Mouse (Mus musculus) liver, embryonic 14.5 days (tissue): ENCODE results near the gene Nxnl1. TPM values are rescaled to one million over a fixed set of nuclear protein-coding genes. Genes with fewer than 3 reads are reported as not detected.

Experiments used
- ATAC-seq: fragments of 200-750 bp; cut with Nextera tagmentation; 2 replicates; pipeline ENCODE4 v1.8.0; 2017; ENCODE audit warnings: moderate number of reproducible peaks, mild to moderate bottlenecking, moderate library complexity; ENCODE audit not compliant: insufficient read depth
- DNase-seq, 3 experiments: peaks; one replicate each; pipeline ENCODE4 v3.0.0-alpha.2; 2012 to 2013; ENCODE audit warnings: low read depth in 3 of 3, low spot score in 3 of 3
- H3K27ac ChIP-seq: fragments of 300-500 bp; sonication (generic); 2 replicates; pipeline ENCODE4 v1.5.1; 2014; ENCODE audit warnings: moderate library complexity, mild to moderate bottlenecking, control low read depth, inconsistent platforms
- H3K27me3 ChIP-seq: fragments of 300-500 bp; sonication (generic); 2 replicates; pipeline ENCODE4 v1.6.1; 2014; ENCODE audit warnings: mild to moderate bottlenecking, low read length, moderate library complexity; ENCODE audit not compliant: control insufficient read depth, insufficient read depth
- H3K36me3 ChIP-seq: fragments of 300-500 bp; sonication (generic); replicated peaks from 2 replicates; pipeline ENCODE4 v1.6.1; 2014; ENCODE audit warnings: low read depth; ENCODE audit not compliant: control insufficient read depth, insufficient read depth
- H3K4me1 ChIP-seq, 2 experiments: fragments of 200-500 bp in 1 of 2; fragments of 300-500 bp in 1 of 2; sonication (generic) in 1 of 2; replicated peaks; 2 replicates each; pipeline ENCODE4 v1.6.1; 2012 to 2014; ENCODE audit warnings: antibody characterized with exemption in 1 of 2, inconsistent platforms in 1 of 2, low read length in 1 of 2; ENCODE audit not compliant: control insufficient read depth in 2 of 2, insufficient read depth in 2 of 2
- H3K4me2 ChIP-seq: fragments of 300-500 bp; sonication (generic); 2 replicates; pipeline ENCODE4 v1.6.1; 2014; ENCODE audit warnings: low read depth, mild to moderate bottlenecking, control low read depth, moderate library complexity
- H3K4me3 ChIP-seq, 2 experiments: fragments of 200-500 bp in 1 of 2; fragments of 300-500 bp in 1 of 2; sonication (generic) in 1 of 2; 2 replicates each; pipeline ENCODE4 v1.5.1; 2012 to 2014; ENCODE audit warnings: low read depth in 2 of 2, low read length in 2 of 2, mild to moderate bottlenecking in 2 of 2, control low read depth in 1 of 2, inconsistent platforms in 1 of 2, moderate library complexity in 1 of 2; ENCODE audit not compliant: insufficient read depth in 1 of 2
- H3K9ac ChIP-seq: fragments of 300-500 bp; sonication (generic); replicated peaks from 2 replicates; pipeline ENCODE4 v1.6.1; 2014; ENCODE audit warnings: mild to moderate bottlenecking, control low read depth, moderate library complexity
- H3K9me3 ChIP-seq: fragments of 300-500 bp; sonication (generic); 2 replicates; pipeline ENCODE4 v1.6.1; 2016; ENCODE audit warnings: low read length, mixed read lengths; ENCODE audit not compliant: control insufficient read depth
- CTCF ChIP-seq: IDR thresholded peaks from 2 replicates; pipeline ENCODE4 v1.5.1; 2016; ENCODE audit warnings: antibody characterized with exemption, low read depth, control low read depth
- EP300 ChIP-seq: IDR thresholded peaks from 2 replicates; pipeline ENCODE4 v1.6.1; 2016; ENCODE audit warnings: antibody characterized with exemption, low read depth
- WGBS: fragments of 180-500 bp; shearing (Covaris S2); extraction: QIAGEN DNeasy Blood & Tissue Kit; methylation state at CpG from one replicate; pipeline ENCODE4 v1.1.7; 2014; ENCODE audit not compliant: insufficient replicate concordance; 5-methylcytosine and 5-hydroxymethylcytosine counted together
- polyA plus RNA-seq, 2 experiments: library from polyadenylated mRNA; depleted of rRNA in 1 of 2; stranded (reverse) in 1 of 2; unstranded in 1 of 2; fragments of >200 nt; fragmentation: Nextera tagmentation in 1 of 2; extraction: Ambion mirVana in 1 of 2; gene quantifications; 2 replicates each; pipeline versions ENCODE4 v1.2.1 to v1.2.3; 2012 to 2014

Gene Nxnl1
- polyA plus RNA-seq, 2 experiments: 0.06 TPM; not detected in 1

DNA sequence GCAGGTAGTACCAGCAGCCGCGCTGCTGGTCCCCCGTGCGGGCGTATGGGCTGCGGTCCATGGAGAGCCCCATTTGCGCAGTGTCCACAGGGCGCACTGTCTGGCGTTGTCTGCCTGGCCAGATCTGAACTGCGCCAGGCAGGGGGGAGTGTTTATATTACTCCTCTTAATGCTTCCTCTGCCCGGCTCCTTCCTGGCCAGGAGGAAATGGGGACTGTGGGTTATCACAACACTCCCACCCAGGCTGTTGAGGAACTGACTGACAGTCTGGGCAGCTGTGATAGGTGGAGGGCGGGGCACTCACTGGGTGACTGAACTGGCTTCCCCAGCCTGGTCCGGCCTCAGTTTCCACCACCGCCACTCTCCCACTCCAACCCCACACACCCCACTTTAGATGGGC is 54.8 kb downstream of the Nxnl1 start, which contains the start of gene Plvap:
Gene Plvap (minus strand): TSS at position 109 of the 400 bp plus-strand sequence.
- DNase-seq: peak; percentile 46 to 56 (median 52)
- H3K4me3 ChIP-seq: peak within 1 kb of the TSS; percentile 6 to 34; a peak in 3 of 4 replicates
- peaks cover 23% of the 10 kb centered on the region for H3K27me3 ChIP-seq
- peak; percentile 87 for ATAC-seq
- H3K27ac ChIP-seq: no peak within 1 kb of the TSS
- H3K36me3 ChIP-seq: no peaks in the 10 kb centered on the region
- no peaks in the 10 kb centered on the region for H3K9me3 ChIP-seq
- WGBS: 6% methylated on average over 14 of the region's 14 CpGs
- H3K9ac ChIP-seq: no peak within 1 kb of the TSS
- H3K4me2 ChIP-seq: peak within 1 kb of the TSS; percentile 62
- H3K4me1 ChIP-seq: peaks cover 5 to 7% of the 10 kb centered on the region in 2 experiments; a peak in 3 of 4 replicates
- TF ChIP-seq CTCF: no peak
- peak; percentile 77 for TF ChIP-seq EP300

Other genes starting within 250 kb of the Nxnl1 start
- 41.9 and 57.2 TPM in 2 replicates for gene Use1, start 199.8 kb downstream of the Nxnl1 start, polyA plus RNA-seq (2012; rRNA removed)
- gene Use1, start 199.8 kb downstream of the Nxnl1 start, polyA plus RNA-seq (2014; fragmentation: Nextera tagmentation; extraction: Ambion mirVana): 46.5 and 48.2 TPM in 2 replicates
- gene Ocel1, start 195.3 kb downstream of the Nxnl1 start, polyA plus RNA-seq (2012; rRNA removed): 2.8 and 3.1 TPM in 2 replicates
- gene Ocel1, start 195.3 kb downstream of the Nxnl1 start, polyA plus RNA-seq (2014; fragmentation: Nextera tagmentation; extraction: Ambion mirVana): 1.9 and 2.8 TPM in 2 replicates
- 20.8 and 23.4 TPM in 2 replicates for gene Nr2f6, start 184.6 kb downstream of the Nxnl1 start, polyA plus RNA-seq (2012; rRNA removed)
- gene Nr2f6, start 184.6 kb downstream of the Nxnl1 start, polyA plus RNA-seq (2014; fragmentation: Nextera tagmentation; extraction: Ambion mirVana): 19.1 and 22.4 TPM in 2 replicates
- 3.1 and 3.5 TPM in 2 replicates for gene Ushbp1, start 170.8 kb downstream of the Nxnl1 start, polyA plus RNA-seq (2012; rRNA removed)
- gene Ushbp1, start 170.8 kb downstream of the Nxnl1 start, polyA plus RNA-seq (2014; fragmentation: Nextera tagmentation; extraction: Ambion mirVana): 1.5 and 1.9 TPM in 2 replicates
- gene Babam1, start 169.7 kb downstream of the Nxnl1 start, polyA plus RNA-seq (2012; rRNA removed): 53.6 and 61.2 TPM in 2 replicates
- 50.6 and 52.3 TPM in 2 replicates for gene Babam1, start 169.7 kb downstream of the Nxnl1 start, polyA plus RNA-seq (2014; fragmentation: Nextera tagmentation; extraction: Ambion mirVana)
- gene Ankle1, start 160.6 kb downstream of the Nxnl1 start, polyA plus RNA-seq (2012; rRNA removed): 52.5 and 58.0 TPM in 2 replicates
- 17.8 and 19.0 TPM in 2 replicates for gene Ankle1, start 160.6 kb downstream of the Nxnl1 start, polyA plus RNA-seq (2014; fragmentation: Nextera tagmentation; extraction: Ambion mirVana)
- 6.6 and 7.5 TPM in 2 replicates for gene Abhd8, start 102.9 kb downstream of the Nxnl1 start, polyA plus RNA-seq (2012; rRNA removed)
- 5.3 and 6.8 TPM in 2 replicates for gene Abhd8, start 102.9 kb downstream of the Nxnl1 start, polyA plus RNA-seq (2014; fragmentation: Nextera tagmentation; extraction: Ambion mirVana)
- gene Mrpl34, start 101.6 kb downstream of the Nxnl1 start, polyA plus RNA-seq (2012; rRNA removed): 45.8 and 73.0 TPM in 2 replicates
- 109 and 114 TPM in 2 replicates for gene Mrpl34, start 101.6 kb downstream of the Nxnl1 start, polyA plus RNA-seq (2014; fragmentation: Nextera tagmentation; extraction: Ambion mirVana)
- gene Dda1, start 97.4 kb downstream of the Nxnl1 start, polyA plus RNA-seq (2012; rRNA removed): 24.8 and 25.4 TPM in 2 replicates
- 34.4 and 36.9 TPM in 2 replicates for gene Dda1, start 97.4 kb downstream of the Nxnl1 start, polyA plus RNA-seq (2014; fragmentation: Nextera tagmentation; extraction: Ambion mirVana)
- gene Ano8, start 80.6 kb downstream of the Nxnl1 start, polyA plus RNA-seq (2012; rRNA removed): 1.4 and 1.7 TPM in 2 replicates
- 0.14 and 0.15 TPM in 2 replicates for gene Ano8, start 80.6 kb downstream of the Nxnl1 start, polyA plus RNA-seq (2014; fragmentation: Nextera tagmentation; extraction: Ambion mirVana)
- 9.2 and 10.0 TPM in 2 replicates for gene Gtpbp3, start 78.5 kb downstream of the Nxnl1 start, polyA plus RNA-seq (2012; rRNA removed)
- gene Gtpbp3, start 78.5 kb downstream of the Nxnl1 start, polyA plus RNA-seq (2014; fragmentation: Nextera tagmentation; extraction: Ambion mirVana): 1.3 and 1.8 TPM in 2 replicates
- 15.4 and 16.8 TPM in 2 replicates for gene Plvap, start 54.8 kb downstream of the Nxnl1 start, polyA plus RNA-seq (2012; rRNA removed)
- gene Plvap, start 54.8 kb downstream of the Nxnl1 start, polyA plus RNA-seq (2014; fragmentation: Nextera tagmentation; extraction: Ambion mirVana): 15.9 and 18.4 TPM in 2 replicates
- gene Ccdc194, start 40.9 kb downstream of the Nxnl1 start, polyA plus RNA-seq (2012; rRNA removed): 0.09 and 0.11 TPM in 2 replicates
- gene Ccdc194, start 40.9 kb downstream of the Nxnl1 start, polyA plus RNA-seq (2014; fragmentation: Nextera tagmentation; extraction: Ambion mirVana): 0.19 TPM in 1 of 2 replicates, not detected in the other
- 41.1 and 44.4 TPM in 2 replicates for gene Bst2, start 29.1 kb downstream of the Nxnl1 start, polyA plus RNA-seq (2012; rRNA removed)
- 12.2 and 14.2 TPM in 2 replicates for gene Bst2, start 29.1 kb downstream of the Nxnl1 start, polyA plus RNA-seq (2014; fragmentation: Nextera tagmentation; extraction: Ambion mirVana)
- 21.1 and 25.6 TPM in 2 replicates for gene Mvb12a, start 23.7 kb downstream of the Nxnl1 start, polyA plus RNA-seq (2012; rRNA removed)
- 31.1 and 35.2 TPM in 2 replicates for gene Mvb12a, start 23.7 kb downstream of the Nxnl1 start, polyA plus RNA-seq (2014; fragmentation: Nextera tagmentation; extraction: Ambion mirVana)
- gene Tmem221, start 7.7 kb downstream of the Nxnl1 start, polyA plus RNA-seq (2012; rRNA removed): 0.13 and 0.25 TPM in 2 replicates
- gene Tmem221, start 7.7 kb downstream of the Nxnl1 start, polyA plus RNA-seq (2014; fragmentation: Nextera tagmentation; extraction: Ambion mirVana): 0.37 and 0.39 TPM in 2 replicates
- 1.9 and 2.4 TPM in 2 replicates for gene Slc27a1, start 2.3 kb upstream of the Nxnl1 start, polyA plus RNA-seq (2012; rRNA removed)
- 0.28 and 0.71 TPM in 2 replicates for gene Slc27a1, start 2.3 kb upstream of the Nxnl1 start, polyA plus RNA-seq (2014; fragmentation: Nextera tagmentation; extraction: Ambion mirVana)
- 45.6 and 58.5 TPM in 2 replicates for gene Pgls, start 25.6 kb upstream of the Nxnl1 start, polyA plus RNA-seq (2012; rRNA removed)
- gene Pgls, start 25.6 kb upstream of the Nxnl1 start, polyA plus RNA-seq (2014; fragmentation: Nextera tagmentation; extraction: Ambion mirVana): 104 and 105 TPM in 2 replicates
- 1.1 TPM in 2 replicates for gene Fam129c, start 31.0 kb upstream of the Nxnl1 start, polyA plus RNA-seq (2012; rRNA removed)
- gene Fam129c, start 31.0 kb upstream of the Nxnl1 start, polyA plus RNA-seq (2014; fragmentation: Nextera tagmentation; extraction: Ambion mirVana): 0.56 and 0.99 TPM in 2 replicates
- 30.9 and 31.4 TPM in 2 replicates for gene Colgalt1, start 44.4 kb upstream of the Nxnl1 start, polyA plus RNA-seq (2012; rRNA removed)
- gene Colgalt1, start 44.4 kb upstream of the Nxnl1 start, polyA plus RNA-seq (2014; fragmentation: Nextera tagmentation; extraction: Ambion mirVana): 20.5 and 20.7 TPM in 2 replicates
- 0.13 and 0.15 TPM in 2 replicates for gene Unc13a, start 105.2 kb upstream of the Nxnl1 start, polyA plus RNA-seq (2012; rRNA removed)
- gene Unc13a, start 105.2 kb upstream of the Nxnl1 start, polyA plus RNA-seq (2014; fragmentation: Nextera tagmentation; extraction: Ambion mirVana): 0.18 and 0.34 TPM in 2 replicates
- 3.8 and 4.0 TPM in 2 replicates for gene Jak3, start 109.7 kb upstream of the Nxnl1 start, polyA plus RNA-seq (2012; rRNA removed)
- 3.0 and 3.1 TPM in 2 replicates for gene Jak3, start 109.7 kb upstream of the Nxnl1 start, polyA plus RNA-seq (2014; fragmentation: Nextera tagmentation; extraction: Ambion mirVana)
- 0.48 and 0.73 TPM in 2 replicates for gene Insl3, start 122.6 kb upstream of the Nxnl1 start, polyA plus RNA-seq (2012; rRNA removed)
- 1.2 and 1.5 TPM in 2 replicates for gene Insl3, start 122.6 kb upstream of the Nxnl1 start, polyA plus RNA-seq (2014; fragmentation: Nextera tagmentation; extraction: Ambion mirVana)
- 2.2 and 2.5 TPM in 2 replicates for gene B3gnt3, start 135.2 kb upstream of the Nxnl1 start, polyA plus RNA-seq (2012; rRNA removed)
- gene B3gnt3, start 135.2 kb upstream of the Nxnl1 start, polyA plus RNA-seq (2014; fragmentation: Nextera tagmentation; extraction: Ambion mirVana): 1.8 and 2.0 TPM in 2 replicates
- gene Fcho1, start 159.1 kb upstream of the Nxnl1 start, polyA plus RNA-seq (2012; rRNA removed): 24.1 and 24.6 TPM in 2 replicates
- 14.7 and 18.6 TPM in 2 replicates for gene Fcho1, start 159.1 kb upstream of the Nxnl1 start, polyA plus RNA-seq (2014; fragmentation: Nextera tagmentation; extraction: Ambion mirVana)